Mouse (Mus musculus) lung, postnatal 0 days (tissue): ENCODE measurements around the gene Adcy6.

ENCODE experiments used
- CTCF ChIP-seq: IDR thresholded peaks from 2 replicates; pipeline ENCODE4 v1.5.1; 2016; ENCODE audit warnings: antibody characterized with exemption, mild to moderate bottlenecking
- EP300 ChIP-seq: IDR thresholded peaks from 2 replicates; pipeline ENCODE4 v1.6.1; 2016; ENCODE audit warnings: antibody characterized with exemption, mild to moderate bottlenecking, control low read depth

DNA sequence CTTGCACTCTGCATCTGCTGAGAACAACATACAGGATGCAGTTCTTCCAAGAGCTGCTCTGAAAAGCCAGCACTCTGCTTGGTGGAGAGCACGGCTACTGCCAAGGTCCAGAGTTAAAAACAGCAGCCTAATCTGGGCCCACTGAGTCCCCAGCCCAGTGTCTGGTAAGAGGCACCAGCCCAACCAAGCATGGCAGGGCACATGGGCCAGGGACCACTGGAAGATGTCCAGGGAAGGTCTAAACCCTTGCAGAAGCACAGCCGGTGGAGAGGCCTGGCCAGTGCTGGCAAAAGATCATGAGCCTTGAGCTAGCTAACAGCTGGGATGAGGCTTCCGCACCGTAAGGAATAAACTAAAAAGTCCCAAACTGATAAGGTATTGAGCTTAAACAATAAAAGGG is 54.0 kb downstream of the Adcy6 start:
- TF ChIP-seq CTCF: no peak
- TF ChIP-seq EP300: no peak
